Mouse (Mus musculus): Measurements from ENCODE around the gene Narfl.

- TF ChIP-seq GATA1 (IDR thresholded peaks at IDR 0.05; ENCODE audit: borderline replicate concordance, low read length) = no peak
- no peak for TF ChIP-seq FLI1 (IDR thresholded peaks at IDR 0.05; ENCODE audit: low read length)
These were observed 17.0 kb upstream of the Narfl start for GRCm38 (mm10) chr17:25756378-25757242.

Data from megakaryocyte, embryonic 14.5 days (primary cell).